Mouse (Mus musculus) liver, adult 2 months (tissue): ENCODE data around the gene Rbm20.

Experiments used
- CTCF ChIP-seq: fragments of 200-500 bp; IDR thresholded peaks from 2 replicates; pipeline ENCODE4 v1.5.1; 2011; ENCODE audit warnings: low read depth, low read length, control low read depth
- POLR2A ChIP-seq: fragments of 200-500 bp; IDR thresholded peaks from 2 replicates; pipeline ENCODE4 v1.6.1; 2011; ENCODE audit warnings: low read length, control low read depth; ENCODE audit not compliant: insufficient read depth; ENCODE audit errors: extremely low read depth

GRCm38 (mm10) chr19:53856794-53857193 lies 179.7 kb downstream of the Rbm20 start:
- TF ChIP-seq POLR2A (no peak), CTCF (no peak)
